Mouse (Mus musculus): Measurements from ENCODE around the gene Cd52. TPM values are rescaled to one million over a fixed set of nuclear protein-coding genes. Genes with fewer than 3 reads are reported as not detected.

Cd52 gene
- total and polyA plus RNA-seq, 3 experiments, result 9.5 to 23.2 (median 17.0) TPM

DNA sequence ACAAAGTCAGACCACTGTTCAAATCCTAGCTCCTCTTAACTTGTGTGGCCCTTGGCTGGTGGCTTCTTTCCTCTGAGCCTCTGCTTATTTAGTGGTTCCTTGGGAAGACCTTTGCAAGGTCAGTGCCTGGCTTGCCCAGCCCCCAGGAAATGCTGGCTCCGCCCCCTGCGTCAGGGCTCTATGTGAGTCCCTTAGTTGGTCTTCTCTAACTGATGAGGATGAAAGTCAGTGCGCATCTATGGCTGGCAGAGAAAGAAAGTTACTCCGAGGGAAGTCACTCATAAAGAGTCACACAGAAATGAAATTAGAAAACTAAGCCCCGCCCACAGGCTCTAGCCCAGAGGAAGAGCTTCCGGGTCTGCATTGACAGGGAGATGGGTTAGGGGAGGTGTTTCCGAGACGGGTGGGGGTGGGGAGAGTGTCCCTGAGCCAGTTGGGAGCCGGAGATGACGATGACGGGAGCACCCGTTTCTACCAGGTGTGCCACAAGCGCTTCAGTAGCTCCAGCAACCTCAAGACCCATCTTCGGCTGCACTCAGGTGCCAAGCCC is 36.6 kb downstream of the Cd52 start:
- no peak for DNase-seq

- no peak for DNase-seq
Measured at GRCm38 (mm10) chr4:134053538-134053937, 41.3 kb downstream of the Cd52 start, which contains the start of gene Zfp683. Zfp683 (plus strand) TSS chr4:134053838.

GRCm38 (mm10) chr4:134052560-134052959 is 42.3 kb downstream of the Cd52 start:
- DNase-seq, result no peak

GRCm38 (mm10) chr4:134051912-134052311 is 43.0 kb downstream of the Cd52 start:
- no peak for DNase-seq

GRCm38 (mm10) chr4:134047648-134048047 is 47.2 kb downstream of the Cd52 start:
- DNase-seq, result no peak

- no peak for DNase-seq
Measured at GRCm38 (mm10) chr4:134043041-134043440, 51.8 kb downstream of the Cd52 start.

GRCm38 (mm10) chr4:134041317-134042123 is 53.4 kb downstream of the Cd52 start:
- DNase-seq, result no peak

DNA sequence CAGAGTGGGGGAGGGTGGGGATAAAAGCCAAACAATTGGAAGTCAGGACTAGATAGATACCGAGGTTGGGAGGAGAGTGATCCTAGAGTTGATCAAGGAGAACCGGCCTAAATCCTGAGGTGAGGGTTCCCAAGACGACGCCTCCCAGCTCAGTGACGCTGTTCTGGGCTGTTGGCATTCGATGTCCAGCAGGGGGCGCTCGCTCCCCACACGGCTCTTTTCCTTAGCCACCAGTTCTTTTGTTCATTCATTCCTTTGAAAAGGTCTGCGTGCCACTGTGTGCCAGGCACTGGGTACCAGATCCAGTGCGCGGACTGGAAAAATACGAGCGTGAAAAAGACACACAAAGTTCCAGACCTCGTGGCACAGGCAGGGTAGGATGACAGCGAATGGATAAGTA is 58.9 kb downstream of the Cd52 start:
- DNase-seq, result peak; percentile 68

Other genes starting within 250 kb of the Cd52 start
- 10 to 100 TPM; 12.2 to 16.6 TPM for gene Rps6ka1, start 207.3 kb downstream of the Cd52 start, total RNA-seq (2021)
- 19.3 and 20.6 TPM in 2 replicates for gene Rps6ka1, start 207.3 kb downstream of the Cd52 start, polyA plus RNA-seq (2012; rRNA removed)
- 100 to 1,000 TPM; 109 to 291 TPM for gene Hmgn2, start 126.4 kb downstream of the Cd52 start, total RNA-seq (2021)
- 15.8 and 16.8 TPM in 2 replicates for gene Hmgn2, start 126.4 kb downstream of the Cd52 start, polyA plus RNA-seq (2012; rRNA removed)
- 10 to 100 TPM; 43.9 to 49.4 TPM for gene Dhdds, start 94.2 kb downstream of the Cd52 start, total RNA-seq (2021)
- 17.9 and 23.3 TPM in 2 replicates for gene Dhdds, start 94.2 kb downstream of the Cd52 start, polyA plus RNA-seq (2012; rRNA removed)
- not detected for gene Lin28a, start 76.2 kb downstream of the Cd52 start, total RNA-seq (2021)
- gene Lin28a, start 76.2 kb downstream of the Cd52 start, polyA plus RNA-seq (2012; rRNA removed), result not detected in 2 replicates
- gene Zfp683, start 41.2 kb downstream of the Cd52 start, total RNA-seq (2021), result under 1 TPM in 1 of 2 experiments, not detected in 1; 0.21 TPM
- 0.98 and 1.1 TPM in 2 replicates for gene Zfp683, start 41.2 kb downstream of the Cd52 start, polyA plus RNA-seq (2012; rRNA removed)
- gene Crybg2, start 34.3 kb downstream of the Cd52 start, total RNA-seq (2021), result under 1 TPM; 0.14 to 0.46 TPM
- gene Crybg2, start 34.3 kb downstream of the Cd52 start, polyA plus RNA-seq (2012; rRNA removed), result 0.12 and 0.21 TPM in 2 replicates
- gene Ubxn11, start 7.5 kb upstream of the Cd52 start, total RNA-seq (2021), result 1 to 10 TPM; 5.4 to 6.7 TPM
- 7.5 and 10.1 TPM in 2 replicates for gene Ubxn11, start 7.5 kb upstream of the Cd52 start, polyA plus RNA-seq (2012; rRNA removed)
- gene Sh3bgrl3, start 33.7 kb upstream of the Cd52 start, total RNA-seq (2021), result 100 to 1,000 TPM in 1 of 2 experiments, 10 to 100 TPM in 1; 99.6 to 109 TPM
- gene Sh3bgrl3, start 33.7 kb upstream of the Cd52 start, polyA plus RNA-seq (2012; rRNA removed), result 380 and 502 TPM in 2 replicates
- gene Cep85, start 92.0 kb upstream of the Cd52 start, total RNA-seq (2021), result 10 to 100 TPM; 14.4 to 17.5 TPM
- 27.3 and 36.1 TPM in 2 replicates for gene Cep85, start 92.0 kb upstream of the Cd52 start, polyA plus RNA-seq (2012; rRNA removed)
- not detected for gene Gm7534, start 107.9 kb upstream of the Cd52 start, total RNA-seq (2021)
- not detected in 2 replicates for gene Gm7534, start 107.9 kb upstream of the Cd52 start, polyA plus RNA-seq (2012; rRNA removed)
- not detected for gene Catsper4, start 132.3 kb upstream of the Cd52 start, total RNA-seq (2021)
- not detected in 2 replicates for gene Catsper4, start 132.3 kb upstream of the Cd52 start, polyA plus RNA-seq (2012; rRNA removed)
- gene Cnksr1, start 143.3 kb upstream of the Cd52 start, total RNA-seq (2021), result under 1 TPM; 0.31 to 0.66 TPM
- gene Cnksr1, start 143.3 kb upstream of the Cd52 start, polyA plus RNA-seq (2012; rRNA removed), result 0.03 and 0.08 TPM in 2 replicates
- not detected for gene E130218I03Rik, start 148.6 kb upstream of the Cd52 start, total RNA-seq (2021)
- gene E130218I03Rik, start 148.6 kb upstream of the Cd52 start, polyA plus RNA-seq (2012; rRNA removed), result 0.09 TPM in 1 of 2 replicates, not detected in the other
- 10 to 100 TPM in 1 of 2 experiments, 1 to 10 TPM in 1; 8.3 to 11.0 TPM for gene Zfp593, start 150.5 kb upstream of the Cd52 start, total RNA-seq (2021)
- gene Zfp593, start 150.5 kb upstream of the Cd52 start, polyA plus RNA-seq (2012; rRNA removed), result 11.1 and 13.0 TPM in 2 replicates
- not detected for gene Gm30191, start 151.9 kb upstream of the Cd52 start, total RNA-seq (2021)
- gene Gm30191, start 151.9 kb upstream of the Cd52 start, polyA plus RNA-seq (2012; rRNA removed), result not detected in 2 replicates
- gene Grrp1, start 159.0 kb upstream of the Cd52 start, total RNA-seq (2021), result 1 to 10 TPM; 6.2 to 9.3 TPM
- gene Grrp1, start 159.0 kb upstream of the Cd52 start, polyA plus RNA-seq (2012; rRNA removed), result 28.5 and 31.8 TPM in 2 replicates
- 10 to 100 TPM; 14.7 to 22.3 TPM for gene Pdik1l, start 192.8 kb upstream of the Cd52 start, total RNA-seq (2021)
- gene Pdik1l, start 192.8 kb upstream of the Cd52 start, polyA plus RNA-seq (2012; rRNA removed), result 1.3 TPM in 2 replicates
- gene Trim63, start 220.0 kb upstream of the Cd52 start, total RNA-seq (2021), result not detected
- gene Trim63, start 220.0 kb upstream of the Cd52 start, polyA plus RNA-seq (2012; rRNA removed), result 0.06 and 0.11 TPM in 2 replicates
- 10 to 100 TPM; 21.2 to 60.8 TPM for gene Slc30a2, start 248.1 kb upstream of the Cd52 start, total RNA-seq (2021)
- 33.0 and 56.4 TPM in 2 replicates for gene Slc30a2, start 248.1 kb upstream of the Cd52 start, polyA plus RNA-seq (2012; rRNA removed)

Measured in adrenal gland, adult 2 months (tissue).